Mouse (Mus musculus) midbrain, embryonic 14.5 days (tissue): ENCODE results near the gene Parvb. TPM values are rescaled to one million over a fixed set of nuclear protein-coding genes. Genes with fewer than 3 reads are reported as not detected.
A peak's percentile ranks its signal among the peaks of the same experiment; 100 is the strongest.

Experiments
- ATAC-seq: fragments of 200-750 bp; cut with Nextera tagmentation; 2 replicates; pipeline ENCODE4 v1.8.0; 2017; ENCODE audit warnings: moderate number of reproducible peaks, moderate library complexity; ENCODE audit not compliant: low FRiP score, low TSS enrichment
- DNase-seq: peaks from one replicate; pipeline ENCODE4 v3.0.0-alpha.2; 2015
- H3K27ac ChIP-seq: fragments of 300-500 bp; sonication (generic); replicated peaks from 2 replicates; pipeline ENCODE4 v1.5.1; 2014; ENCODE audit warnings: mild to moderate bottlenecking, low read depth, low read length, moderate library complexity
- H3K27me3 ChIP-seq: fragments of 300-500 bp; sonication (generic); 2 replicates; pipeline ENCODE4 v1.6.1; 2014; ENCODE audit warnings: low read length, control low read depth, mixed read lengths; ENCODE audit not compliant: control insufficient read depth, insufficient read depth
- H3K36me3 ChIP-seq: fragments of 300-500 bp; sonication (generic); 2 replicates; pipeline ENCODE4 v1.6.1; 2014; ENCODE audit warnings: low read length, control low read depth; ENCODE audit not compliant: control insufficient read depth, insufficient read depth
- H3K4me1 ChIP-seq: fragments of 300-500 bp; sonication (generic); 2 replicates; pipeline ENCODE4 v1.6.1; 2014; ENCODE audit warnings: mild to moderate bottlenecking, antibody characterized with exemption, low read length, control low read depth; ENCODE audit not compliant: control insufficient read depth, insufficient read depth
- H3K4me2 ChIP-seq: fragments of 300-500 bp; sonication (generic); 2 replicates; pipeline ENCODE4 v1.6.1; 2014; ENCODE audit warnings: mild to moderate bottlenecking, low read length, moderate library complexity
- H3K4me3 ChIP-seq: fragments of 300-500 bp; sonication (generic); replicated peaks from 2 replicates; pipeline ENCODE4 v1.5.1; 2014; ENCODE audit warnings: low read depth, low read length
- H3K9ac ChIP-seq: fragments of 300-500 bp; sonication (generic); replicated peaks from 2 replicates; pipeline ENCODE4 v1.6.1; 2014; ENCODE audit warnings: mild to moderate bottlenecking, low read length, moderate library complexity
- H3K9me3 ChIP-seq: fragments of 300-500 bp; sonication (generic); 2 replicates; pipeline ENCODE4 v1.6.1; 2016; ENCODE audit warnings: low read length, control low read depth, mixed read lengths; ENCODE audit not compliant: control insufficient read depth
- WGBS: fragments of 180-500 bp; shearing (Covaris S2); extraction: QIAGEN DNeasy Blood & Tissue Kit; methylation state at CpG from one replicate; pipeline ENCODE4 v1.1.7; 2014; 5-methylcytosine and 5-hydroxymethylcytosine counted together
- polyA plus RNA-seq: library from polyadenylated mRNA; unstranded; fragments of >200 nt; fragmentation: Nextera tagmentation; extraction: Ambion mirVana; gene quantifications from 2 replicates; pipeline ENCODE4 v1.2.1, GENCODE M21; 2014

Parvb gene
- polyA plus RNA-seq, 1 experiment from 2014 or later = 4.9 TPM

GRCm38 (mm10) chr15:84311295-84312085, 79.6 kb downstream of the Parvb start:
- no peaks in the 10 kb centered on the region for H3K27me3 ChIP-seq
- H3K36me3 ChIP-seq = no peaks in the 10 kb centered on the region
- H3K4me3 ChIP-seq = no peak overlapping the region
- WGBS = 77% methylated on average over 9 of the region's 9 CpGs
- DNase-seq (no peak), ATAC-seq (no peak)
- no peaks in the 10 kb centered on the region for H3K9me3 ChIP-seq
- no peak overlapping the region for H3K4me2 ChIP-seq
- peaks cover 38% of the 10 kb centered on the region for H3K4me1 ChIP-seq
- no peak overlapping the region for H3K9ac ChIP-seq
- no peak overlapping the region for H3K27ac ChIP-seq

- Histone ChIP-seq H3K4me1 (peaks cover 38% of the 10 kb centered on the region), H3K4me2 (no peak overlapping the region), H3K27me3 (no peaks in the 10 kb centered on the region), H3K4me3 (no peak overlapping the region), H3K27ac (0 out of 2 replicates have a peak overlapping the region, but pooled peaks have one; percentile 66), H3K9me3 (no peaks in the 10 kb centered on the region), H3K9ac (no peak overlapping the region), H3K36me3 (no peaks in the 10 kb centered on the region)
- 58% methylated on average over 9 of the region's 10 CpGs for WGBS
- ATAC-seq (no peak), DNase-seq (no peak)
Measured at GRCm38 (mm10) chr15:84312878-84313565, 81.2 kb downstream of the Parvb start.

DNA sequence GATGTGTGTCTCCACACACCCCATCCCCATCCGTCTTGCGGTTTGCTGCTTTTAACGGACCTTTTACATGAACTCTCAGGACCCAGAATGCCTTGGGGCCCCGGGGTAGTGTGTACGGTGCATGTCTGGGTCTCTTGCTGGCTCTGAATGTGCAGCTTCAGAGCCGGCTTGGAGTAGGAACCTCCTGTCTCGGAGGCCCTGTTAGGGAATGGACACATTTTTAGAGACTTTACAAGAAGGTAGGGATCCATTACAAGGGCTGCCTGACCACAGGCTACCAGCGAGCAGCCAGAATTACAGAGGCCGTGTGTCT, 81.7 kb downstream of the Parvb start:
- DNase-seq (no peak), ATAC-seq (no peak)
- no peak overlapping the region for H3K9ac ChIP-seq
- H3K36me3 ChIP-seq = no peaks in the 10 kb centered on the region
- peaks cover 38% of the 10 kb centered on the region for H3K4me1 ChIP-seq
- no peak overlapping the region for H3K4me3 ChIP-seq
- no peaks in the 10 kb centered on the region for H3K27me3 ChIP-seq
- H3K9me3 ChIP-seq = no peaks in the 10 kb centered on the region
- peak overlapping the region; percentile 66; the same call in 1 of the 2 replicates for H3K27ac ChIP-seq
- WGBS = 26% methylated on average over 9 of the region's 9 CpGs
- H3K4me2 ChIP-seq = no peak overlapping the region

DNA sequence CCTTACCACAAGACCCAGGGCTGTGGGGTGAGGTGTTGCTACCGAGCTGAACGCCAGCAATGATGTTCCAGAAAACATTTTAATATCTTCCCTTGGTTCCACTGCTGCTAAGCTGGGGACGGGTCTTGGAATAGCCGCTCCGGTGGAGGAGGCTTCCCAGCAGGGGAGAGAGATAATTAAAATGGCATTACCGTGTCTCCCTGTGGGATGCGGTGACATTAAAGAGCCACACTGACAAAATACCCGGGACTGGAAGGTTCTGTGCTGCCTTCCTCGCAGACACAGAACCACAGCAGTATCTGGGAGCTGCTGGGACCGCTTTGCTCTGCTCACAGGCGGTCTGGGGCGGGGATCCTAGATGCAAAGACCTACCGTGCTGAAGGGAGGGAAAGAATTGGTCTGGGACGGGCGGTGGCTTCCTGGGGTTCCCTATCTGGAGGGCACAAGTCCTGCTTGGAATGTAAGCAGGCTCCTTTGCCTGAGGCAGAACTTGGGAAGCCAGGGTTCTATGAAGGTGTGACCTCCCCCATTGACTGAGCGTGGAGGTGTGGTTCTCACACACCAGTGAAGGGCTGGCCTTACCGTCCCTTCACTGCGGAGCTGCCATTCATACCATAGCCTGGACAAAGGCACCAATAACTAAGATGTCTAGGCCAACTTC, 82.7 kb downstream of the Parvb start:
- no peak overlapping the region for H3K4me3 ChIP-seq
- no peaks in the 10 kb centered on the region for H3K27me3 ChIP-seq
- WGBS = 12% methylated on average over 18 of the region's 18 CpGs
- peaks cover 32% of the 10 kb centered on the region for H3K4me1 ChIP-seq
- H3K4me2 ChIP-seq = peak overlapping the region; percentile 4; the same call in 1 of the 2 replicates
- no peak for ATAC-seq
- DNase-seq = peak; percentile 69
- no peaks in the 10 kb centered on the region for H3K9me3 ChIP-seq
- H3K9ac ChIP-seq = peak overlapping the region; percentile 23; the same call in 1 of the 2 replicates
- no peaks in the 10 kb centered on the region for H3K36me3 ChIP-seq
- H3K27ac ChIP-seq = peak overlapping the region; percentile 66

DNA sequence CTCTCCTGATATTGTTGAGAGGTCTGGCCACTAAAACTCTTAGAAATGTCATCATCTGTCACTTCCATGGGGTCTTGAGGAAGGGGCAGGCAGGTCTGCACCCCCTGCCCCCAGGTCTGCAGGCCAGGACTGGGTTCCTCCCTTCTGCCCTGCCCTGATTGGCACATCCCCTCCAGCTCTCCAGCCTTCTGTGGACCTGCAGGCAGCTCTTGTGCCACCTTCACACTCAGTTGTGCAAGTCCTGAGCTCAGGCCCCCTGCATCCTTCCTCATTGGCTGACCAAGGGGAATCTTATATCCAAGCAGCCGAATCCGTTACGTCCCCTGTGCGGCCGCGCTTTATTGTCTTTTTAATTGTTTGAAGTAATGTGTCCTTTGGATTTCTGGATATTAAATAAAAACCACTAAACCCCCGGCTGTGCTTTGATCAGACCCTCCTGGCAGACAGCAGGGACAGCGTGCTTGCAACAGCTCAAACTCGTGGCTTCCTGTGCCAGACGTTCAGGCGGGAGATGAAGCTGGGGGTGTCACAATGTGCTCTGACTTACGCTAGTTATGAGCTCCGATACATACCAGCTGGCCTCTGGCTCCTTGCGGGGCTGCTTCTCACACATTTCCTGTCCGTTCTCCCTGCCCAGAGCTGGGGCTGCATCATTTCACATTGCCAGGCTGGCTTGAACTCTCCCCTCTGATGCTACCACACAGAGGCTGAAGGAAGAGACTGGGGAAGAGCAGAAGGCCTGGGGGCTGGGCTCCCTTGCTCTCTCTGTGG, 83.6 kb downstream of the Parvb start:
- ATAC-seq = no peak
- no peak overlapping the region for H3K4me3 ChIP-seq
- H3K27ac ChIP-seq = no peak overlapping the region
- H3K9ac ChIP-seq = no peak overlapping the region
- WGBS = 46% methylated on average over 15 of the region's 15 CpGs
- H3K36me3 ChIP-seq = no peaks in the 10 kb centered on the region
- H3K9me3 ChIP-seq = no peaks in the 10 kb centered on the region
- no peaks in the 10 kb centered on the region for H3K27me3 ChIP-seq
- peaks cover 28% of the 10 kb centered on the region for H3K4me1 ChIP-seq
- no peak for DNase-seq
- no peak overlapping the region for H3K4me2 ChIP-seq

DNA sequence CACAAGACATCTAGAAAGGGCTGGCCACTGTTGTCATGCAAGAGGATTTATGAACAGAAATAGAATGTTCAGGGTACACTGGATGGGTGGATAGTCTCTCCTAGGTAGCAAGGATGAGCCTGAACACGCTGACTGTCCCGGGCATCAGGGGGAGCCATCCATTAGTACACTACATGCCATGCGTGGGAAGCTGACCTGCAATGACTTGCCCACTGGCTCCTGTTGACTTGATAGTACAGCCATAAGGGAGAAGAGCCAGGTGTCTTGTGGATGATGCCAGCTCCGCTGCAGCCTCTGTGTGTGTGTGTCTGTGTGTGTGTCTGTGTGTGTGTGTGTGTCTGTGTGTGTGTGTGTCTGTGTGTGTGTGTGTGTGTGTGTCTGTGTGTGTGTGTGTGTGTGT, 87.5 kb downstream of the Parvb start:
- 94% methylated on average over 4 of the region's 4 CpGs for WGBS
- ATAC-seq = no peak
- Histone ChIP-seq H3K4me1 (peaks cover 14% of the 10 kb centered on the region), H3K4me2 (no peak overlapping the region), H3K27ac (no peak overlapping the region), H3K36me3 (no peaks in the 10 kb centered on the region), H3K9me3 (no peaks in the 10 kb centered on the region), H3K9ac (no peak overlapping the region), H3K4me3 (no peak overlapping the region), H3K27me3 (no peaks in the 10 kb centered on the region)
- DNase-seq = no peak

- H3K9me3 ChIP-seq = no peaks in the 10 kb centered on the region
- H3K27me3 ChIP-seq = no peaks in the 10 kb centered on the region
- no peak overlapping the region for H3K4me2 ChIP-seq
- no peak overlapping the region for H3K27ac ChIP-seq
- no peaks in the 10 kb centered on the region for H3K36me3 ChIP-seq
- ATAC-seq = no peak
- no peak overlapping the region for H3K9ac ChIP-seq
- no peak for DNase-seq
- no peaks in the 10 kb centered on the region for H3K4me1 ChIP-seq
- 80% methylated on average over 7 of the region's 8 CpGs for WGBS
- no peak overlapping the region for H3K4me3 ChIP-seq
Measured at GRCm38 (mm10) chr15:84321544-84322174, 89.8 kb downstream of the Parvb start.
